Mouse (Mus musculus) ES-Bruce4 (cell line): Measurements from ENCODE around the gene Ipcef1. TPM values are rescaled to one million over a fixed set of nuclear protein-coding genes. Genes with fewer than 3 reads are reported as not detected.

Experiments
- H3K27ac ChIP-seq: 2 replicates; pipeline ENCODE4 v1.5.1; 2012; ENCODE audit warnings: low read length, inconsistent platforms; ENCODE audit not compliant: insufficient read depth
- H3K27me3 ChIP-seq: 2 replicates; pipeline ENCODE4 v1.6.1; 2012; ENCODE audit warnings: mild to moderate bottlenecking, low read length, inconsistent platforms; ENCODE audit not compliant: control insufficient read depth, poor library complexity, insufficient read depth, severe bottlenecking
- H3K36me3 ChIP-seq: 2 replicates; pipeline ENCODE4 v1.6.1; 2012; ENCODE audit warnings: inconsistent platforms, mild to moderate bottlenecking, low read length, moderate library complexity; ENCODE audit not compliant: control insufficient read depth, poor library complexity, insufficient read depth, severe bottlenecking
- H3K4me1 ChIP-seq: one replicate; pipeline ENCODE4 v1.8.1; 2011; ENCODE audit warnings: low read length; ENCODE audit not compliant: control insufficient read depth, insufficient read depth
- H3K4me3 ChIP-seq: 2 replicates; pipeline ENCODE4 v1.5.1; 2011; ENCODE audit warnings: low read depth, mild to moderate bottlenecking, low read length
- H3K9ac ChIP-seq: 2 replicates; pipeline ENCODE4 v1.6.1; 2012; ENCODE audit warnings: low read depth, mild to moderate bottlenecking, inconsistent platforms; ENCODE audit not compliant: poor library complexity, severe bottlenecking
- H3K9me3 ChIP-seq: replicated peaks from 2 replicates; pipeline ENCODE4 v1.6.1; 2012; ENCODE audit warnings: mild to moderate bottlenecking, low read length, inconsistent platforms; ENCODE audit not compliant: control insufficient read depth, poor library complexity, insufficient read depth, severe bottlenecking
- CTCF ChIP-seq: IDR thresholded peaks from one replicate; pipeline ENCODE4 v1.8.1; 2011; ENCODE audit warnings: low read depth, low read length
- EP300 ChIP-seq: IDR thresholded peaks from 2 replicates; pipeline ENCODE4 v1.6.1; 2011; ENCODE audit warnings: low read depth, low read length; ENCODE audit not compliant: insufficient read depth
- POLR2A ChIP-seq: IDR thresholded peaks from one replicate; pipeline ENCODE4 v1.8.1; 2011; ENCODE audit warnings: low read length; ENCODE audit not compliant: insufficient read depth
- polyA plus RNA-seq: library from polyadenylated mRNA; stranded (reverse); fragments of >200 nt; gene quantifications from 2 replicates; pipeline ENCODE4 v1.2.4, GENCODE M21; 2011; ENCODE audit warnings: low read depth; ENCODE audit not compliant: missing spikeins, insufficient read depth, insufficient read length

Gene Ipcef1
- polyA plus RNA-seq, 1 experiment, result not detected

GRCm38 (mm10) chr10:7047288-7047918 lies 4.9 kb downstream of the Ipcef1 start:
- H3K36me3 ChIP-seq, result no peaks in the 10 kb centered on the region
- H3K4me3 ChIP-seq, result no peak overlapping the region
- no peaks in the 10 kb centered on the region for H3K27me3 ChIP-seq
- no peak overlapping the region for H3K27ac ChIP-seq
- no peaks in the 10 kb centered on the region for H3K9me3 ChIP-seq
- TF ChIP-seq CTCF, result no peak
- TF ChIP-seq POLR2A, result no peak
- no peak overlapping the region for H3K9ac ChIP-seq
- H3K4me1 ChIP-seq, result no peaks in the 10 kb centered on the region

DNA sequence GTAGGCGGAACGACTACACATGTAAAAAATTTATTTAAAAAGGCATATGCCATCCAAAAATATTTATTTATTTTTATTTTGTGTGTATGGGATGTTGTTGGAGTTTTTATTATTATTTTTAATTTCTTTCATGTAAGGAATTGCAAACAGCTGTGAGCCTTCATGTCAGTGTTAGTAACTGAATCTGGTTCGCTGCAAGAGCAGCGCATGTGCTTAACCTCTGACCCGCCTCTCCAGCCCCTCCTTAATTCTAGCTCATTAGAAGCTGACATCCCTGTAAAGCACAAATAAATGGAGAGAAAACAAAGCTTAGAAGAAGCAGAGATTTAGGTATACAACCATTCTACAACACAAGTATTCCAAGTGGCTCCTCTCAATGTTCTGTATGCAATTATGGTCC lies 8.4 kb downstream of the Ipcef1 start:
- H3K4me1 ChIP-seq, result no peaks in the 10 kb centered on the region
- H3K36me3 ChIP-seq, result no peaks in the 10 kb centered on the region
- H3K9ac ChIP-seq, result no peak overlapping the region
- H3K27ac ChIP-seq, result no peak overlapping the region
- H3K4me3 ChIP-seq, result no peak overlapping the region
- H3K9me3 ChIP-seq, result no peaks in the 10 kb centered on the region
- H3K27me3 ChIP-seq, result no peaks in the 10 kb centered on the region
- TF ChIP-seq EP300 (no peak), CTCF (no peak), POLR2A (no peak)

DNA sequence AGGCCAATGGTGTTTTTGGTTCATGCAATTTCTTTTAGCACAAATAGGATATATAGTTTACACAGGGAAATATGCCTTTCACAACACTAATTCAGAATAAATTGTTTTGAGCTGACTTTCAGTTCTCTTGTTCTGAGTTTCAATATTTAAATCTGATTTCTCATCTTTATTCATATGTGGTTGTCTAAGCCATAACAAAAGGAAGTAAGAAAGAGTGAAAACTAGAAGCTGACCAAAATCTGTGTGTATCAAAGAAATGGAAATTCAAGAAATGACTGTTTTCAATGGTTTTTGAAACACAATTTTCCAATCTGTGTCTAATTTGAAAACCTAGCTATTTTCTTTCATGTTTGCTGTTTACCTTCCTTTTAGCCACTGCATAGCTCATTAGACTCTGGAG lies 11.2 kb downstream of the Ipcef1 start:
- Histone ChIP-seq H3K36me3 (no peaks in the 10 kb centered on the region), H3K27me3 (no peaks in the 10 kb centered on the region), H3K27ac (no peak overlapping the region), H3K9ac (no peak overlapping the region), H3K9me3 (no peaks in the 10 kb centered on the region), H3K4me1 (no peaks in the 10 kb centered on the region), H3K4me3 (no peak overlapping the region)
- TF ChIP-seq POLR2A (no peak), CTCF (no peak), EP300 (no peak)

DNA sequence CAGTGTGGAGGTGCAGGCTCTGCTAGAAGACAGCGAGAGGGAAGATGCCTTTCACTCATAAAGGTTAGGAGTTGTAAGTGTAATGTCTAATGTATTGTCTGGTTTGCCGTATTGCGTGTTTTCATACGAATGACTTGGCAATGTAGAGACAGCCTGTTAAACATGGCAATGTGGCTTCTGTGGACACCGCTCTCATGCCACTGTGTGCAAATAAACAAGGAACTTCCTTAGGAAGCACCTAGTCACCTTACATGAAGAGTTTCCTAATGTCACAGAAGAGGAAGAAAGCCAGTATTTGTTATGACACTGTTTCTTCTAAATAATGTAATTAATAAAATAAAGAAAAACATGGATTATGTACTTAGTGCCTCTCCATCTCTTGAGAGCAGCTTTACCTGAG lies 15.1 kb downstream of the Ipcef1 start:
- Histone ChIP-seq H3K27ac (no peak overlapping the region), H3K4me1 (no peaks in the 10 kb centered on the region), H3K9ac (no peak overlapping the region), H3K4me3 (no peak overlapping the region), H3K27me3 (no peaks in the 10 kb centered on the region), H3K9me3 (no peaks in the 10 kb centered on the region), H3K36me3 (no peaks in the 10 kb centered on the region)
- no peak for TF ChIP-seq CTCF
- no peak for TF ChIP-seq EP300
- no peak for TF ChIP-seq POLR2A

DNA sequence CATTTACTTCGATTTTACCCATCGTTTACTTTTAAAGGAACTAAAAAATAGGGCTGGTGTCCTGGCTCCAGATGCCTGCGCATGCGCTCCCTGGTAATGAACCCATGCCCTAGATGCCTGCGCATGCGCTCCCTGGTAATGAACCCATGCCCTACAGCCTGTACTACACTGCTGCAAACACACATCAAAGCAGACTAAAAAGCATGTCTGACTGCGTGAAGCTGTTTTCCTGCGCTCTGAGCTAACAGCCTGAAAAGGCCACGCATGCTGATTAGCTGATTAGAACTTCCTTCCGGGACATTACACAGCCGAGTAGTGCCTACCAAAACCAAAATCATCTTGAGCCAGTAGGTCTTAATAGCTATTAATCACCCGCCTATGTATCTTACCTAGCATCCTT lies 16.7 kb downstream of the Ipcef1 start:
- no peak overlapping the region for H3K27ac ChIP-seq
- no peaks in the 10 kb centered on the region for H3K27me3 ChIP-seq
- H3K9me3 ChIP-seq, result no peaks in the 10 kb centered on the region
- no peaks in the 10 kb centered on the region for H3K4me1 ChIP-seq
- H3K9ac ChIP-seq, result no peak overlapping the region
- H3K4me3 ChIP-seq, result no peak overlapping the region
- TF ChIP-seq EP300, result no peak
- no peak for TF ChIP-seq POLR2A
- no peaks in the 10 kb centered on the region for H3K36me3 ChIP-seq

DNA sequence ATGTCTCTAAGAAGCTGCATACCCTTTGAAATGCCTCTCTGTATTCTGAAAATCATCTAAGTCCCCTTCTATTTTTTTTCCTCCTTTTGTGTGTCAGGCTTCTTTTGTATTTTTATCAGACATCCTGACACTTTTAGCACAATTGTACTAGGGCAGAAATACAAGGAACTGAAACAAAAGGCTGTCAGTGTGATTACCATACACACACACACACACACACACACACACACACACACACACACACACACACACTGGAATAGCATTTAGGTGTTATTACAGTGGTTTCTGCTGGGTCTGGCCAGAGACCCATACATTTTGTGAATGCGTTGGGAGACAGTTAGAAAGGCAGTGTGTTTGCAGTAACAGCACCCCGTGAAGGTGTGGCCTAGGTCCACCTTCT lies 18.8 kb downstream of the Ipcef1 start:
- Histone ChIP-seq H3K4me3 (no peak overlapping the region), H3K4me1 (no peaks in the 10 kb centered on the region), H3K9ac (no peak overlapping the region), H3K36me3 (no peaks in the 10 kb centered on the region), H3K27ac (no peak overlapping the region), H3K9me3 (no peaks in the 10 kb centered on the region), H3K27me3 (no peaks in the 10 kb centered on the region)
- TF ChIP-seq EP300 (no peak), POLR2A (no peak), CTCF (no peak)
